Mouse (Mus musculus) heart, embryonic 13.5 days (tissue): ENCODE results near the gene Raly. TPM values are rescaled to one million over a fixed set of nuclear protein-coding genes. Genes with fewer than 3 reads are reported as not detected.

Experiments
- ATAC-seq: fragments of 200-750 bp; cut with Nextera tagmentation; 2 replicates; pipeline ENCODE4 v1.8.0; 2017; ENCODE audit warnings: moderate TSS enrichment; ENCODE audit not compliant: insufficient number of reproducible peaks, low FRiP score, low TSS enrichment; ENCODE audit errors: extremely low read depth
- H3K27ac ChIP-seq: fragments of 300-500 bp; sonication (generic); replicated peaks from 2 replicates; pipeline ENCODE4 v1.5.1; 2015; ENCODE audit warnings: moderate library complexity, mild to moderate bottlenecking, inconsistent platforms
- H3K27me3 ChIP-seq: fragments of 300-500 bp; sonication (generic); replicated peaks from 2 replicates; pipeline ENCODE4 v1.6.1; 2015; ENCODE audit warnings: mild to moderate bottlenecking, inconsistent platforms
- H3K36me3 ChIP-seq: fragments of 300-500 bp; sonication (generic); 2 replicates; pipeline ENCODE4 v1.6.1; 2015; ENCODE audit warnings: mild to moderate bottlenecking, inconsistent platforms
- H3K4me1 ChIP-seq: fragments of 300-500 bp; sonication (generic); 2 replicates; pipeline ENCODE4 v1.6.1; 2015; ENCODE audit warnings: inconsistent platforms
- H3K4me2 ChIP-seq: fragments of 300-500 bp; sonication (generic); 2 replicates; pipeline ENCODE4 v1.6.1; 2015; ENCODE audit warnings: inconsistent platforms, mild to moderate bottlenecking, moderate library complexity
- H3K4me3 ChIP-seq: fragments of 300-500 bp; sonication (generic); 2 replicates; pipeline ENCODE4 v1.5.1; 2015; ENCODE audit warnings: moderate library complexity, mild to moderate bottlenecking, inconsistent platforms
- H3K9ac ChIP-seq: fragments of 300-500 bp; sonication (generic); 2 replicates; pipeline ENCODE4 v1.6.1; 2015; ENCODE audit warnings: inconsistent platforms, mild to moderate bottlenecking, moderate library complexity
- H3K9me3 ChIP-seq: fragments of 300-500 bp; sonication (generic); 2 replicates; pipeline ENCODE4 v1.6.1; 2016; ENCODE audit warnings: inconsistent platforms
- WGBS: fragments of 180-500 bp; shearing (Covaris S2); methylation state at CpG from one replicate; pipeline ENCODE4 v1.1.7; 2015; ENCODE audit warnings: mixed read lengths; 5-methylcytosine and 5-hydroxymethylcytosine counted together
- polyA plus RNA-seq: library from polyadenylated mRNA; unstranded; fragments of >200 nt; fragmentation: Nextera tagmentation; extraction: Ambion mirVana; gene quantifications from 2 replicates; pipeline ENCODE4 v1.2.1, GENCODE M21; 2015

Gene Raly
- polyA plus RNA-seq, 1 experiment from 2014 or later = 32.4 TPM

DNA sequence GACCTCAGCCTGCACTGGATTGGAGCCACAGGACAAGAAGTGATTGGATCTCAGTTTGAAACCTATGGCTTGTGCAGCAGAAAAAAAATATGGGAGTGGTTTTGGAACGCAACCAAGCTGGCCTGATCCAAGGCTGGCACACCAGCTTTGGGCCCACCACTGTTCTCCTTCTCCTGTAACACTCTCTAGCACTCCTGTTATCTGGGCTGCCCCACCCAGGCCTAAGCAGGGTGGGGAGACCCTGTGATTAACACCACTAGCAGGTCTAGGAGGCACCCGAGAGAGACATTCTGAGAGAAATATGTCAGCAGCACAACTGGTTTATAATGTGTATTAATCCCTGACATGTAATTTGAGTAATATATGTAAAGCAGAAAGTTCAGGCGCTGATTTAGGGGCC is 27.7 kb upstream of the Raly start:
- H3K36me3 ChIP-seq = no peaks in the 10 kb centered on the region
- no peak for ATAC-seq
- 55% methylated on average over 3 of the region's 3 CpGs for WGBS

DNA sequence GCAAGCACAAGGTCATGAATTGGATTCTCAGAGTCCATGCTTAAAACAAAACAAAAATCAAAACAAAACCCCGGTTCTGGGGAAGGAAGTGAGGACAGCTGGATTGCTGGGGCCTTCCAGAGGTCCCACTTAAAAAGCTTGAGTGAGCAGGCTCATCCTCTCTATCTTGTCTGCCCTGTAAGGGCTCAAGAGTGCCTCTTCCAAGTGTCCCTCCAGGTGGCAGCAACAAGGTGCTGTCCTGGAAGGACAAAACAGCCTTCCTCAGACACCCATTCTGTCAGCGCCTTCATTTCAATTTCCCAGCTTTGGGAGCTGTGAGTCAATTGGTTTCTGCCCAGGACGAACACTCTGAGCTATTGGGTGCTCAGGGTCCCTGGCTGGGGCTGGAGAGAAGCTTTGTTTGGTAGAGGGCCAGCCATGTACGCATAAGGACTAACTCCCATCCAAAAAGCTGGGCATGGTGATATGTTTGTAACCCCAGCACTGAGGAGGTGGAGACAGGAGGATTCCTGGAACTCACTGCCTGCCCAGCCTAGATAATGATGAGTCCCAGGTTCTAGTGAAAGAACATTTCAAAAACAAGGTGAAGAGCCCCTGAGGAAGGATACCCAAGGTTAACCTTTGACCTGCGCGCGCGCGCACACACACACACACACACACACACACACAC is 25.9 kb upstream of the Raly start:
- H3K4me2 ChIP-seq = peak overlapping the region; percentile 9; the same call in 1 of the 2 replicates
- no peaks in the 10 kb centered on the region for H3K27me3 ChIP-seq
- peaks cover 32% of the 10 kb centered on the region for H3K4me1 ChIP-seq
- H3K4me3 ChIP-seq = no peak overlapping the region
- no peaks in the 10 kb centered on the region for H3K9me3 ChIP-seq
- ATAC-seq = 0 out of 2 replicates have a peak, but pooled peaks have one; percentile 17
- H3K9ac ChIP-seq = no peak overlapping the region
- 71% methylated on average over 9 of the region's 9 CpGs for WGBS
- no peaks in the 10 kb centered on the region for H3K36me3 ChIP-seq
- H3K27ac ChIP-seq = no peak overlapping the region

More for the DNA sequence above, 27.7 kb upstream of the Raly start:
- no peak overlapping the region for H3K4me3 ChIP-seq
- H3K4me2 ChIP-seq = no peak overlapping the region
- no peak overlapping the region for H3K9ac ChIP-seq
- no peaks in the 10 kb centered on the region for H3K9me3 ChIP-seq
- H3K27ac ChIP-seq = peak overlapping the region; percentile 5; the same call in 1 of the 2 replicates
- no peaks in the 10 kb centered on the region for H3K27me3 ChIP-seq
- H3K4me1 ChIP-seq = peaks cover 27% of the 10 kb centered on the region

- Histone ChIP-seq H3K4me2 (no peak overlapping the region), H3K4me3 (no peak overlapping the region), H3K27ac (no peak overlapping the region), H3K9ac (no peak overlapping the region), H3K9me3 (no peaks in the 10 kb centered on the region), H3K4me1 (peaks cover 32% of the 10 kb centered on the region), H3K36me3 (no peaks in the 10 kb centered on the region), H3K27me3 (no peaks in the 10 kb centered on the region)
- WGBS = 78% methylated on average over 8 of the region's 8 CpGs
- ATAC-seq = no peak
Observed at GRCm38 (mm10) chr2:154765554-154766008, 25.3 kb upstream of the Raly start.

DNA sequence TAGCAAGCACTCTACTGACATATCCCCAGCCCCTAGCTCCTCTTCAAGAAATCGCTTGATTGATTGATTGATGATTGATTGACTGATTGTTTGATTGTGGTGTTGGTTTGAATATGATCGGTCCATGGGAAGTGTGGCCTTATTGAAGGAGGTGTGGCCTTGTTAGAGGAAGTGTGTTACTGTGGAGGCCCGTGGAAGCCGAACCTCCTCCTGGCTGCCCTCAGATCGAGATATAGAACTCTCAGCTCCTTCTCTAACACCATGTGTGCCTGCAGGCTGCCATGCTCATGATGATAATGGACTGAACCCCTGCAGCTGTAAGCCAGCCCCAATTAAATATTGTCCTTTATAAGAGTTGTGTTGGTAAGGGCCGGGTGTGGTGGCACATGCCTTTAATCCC is 23.8 kb upstream of the Raly start:
- no peak for ATAC-seq
- peaks cover 32% of the 10 kb centered on the region for H3K4me1 ChIP-seq
- WGBS = 88% methylated on average over 6 of the region's 6 CpGs

GRCm38 (mm10) chr2:154769930-154770329 is 21.0 kb upstream of the Raly start, which contains the start of gene Gm14214:
Gm14214 (minus strand) TSS chr2:154770030.
- H3K27me3 ChIP-seq = no peaks in the 10 kb centered on the region
- ATAC-seq = no peak
- H3K9ac ChIP-seq = no peak within 1 kb of the TSS
- H3K9me3 ChIP-seq = no peaks in the 10 kb centered on the region; the same call in 1 of the 2 replicates
- H3K4me1 ChIP-seq = peaks cover 10% of the 10 kb centered on the region; the same call in 1 of the 2 replicates
- H3K27ac ChIP-seq = no peak within 1 kb of the TSS
- no peaks in the 10 kb centered on the region for H3K36me3 ChIP-seq
- H3K4me3 ChIP-seq = no peak within 1 kb of the TSS
- no peak within 1 kb of the TSS for H3K4me2 ChIP-seq

More for the DNA sequence above, 23.8 kb upstream of the Raly start:
- no peak overlapping the region for H3K27ac ChIP-seq
- no peak overlapping the region for H3K9ac ChIP-seq
- H3K36me3 ChIP-seq = no peaks in the 10 kb centered on the region
- H3K4me3 ChIP-seq = no peak overlapping the region
- H3K9me3 ChIP-seq = no peaks in the 10 kb centered on the region
- no peak overlapping the region for H3K4me2 ChIP-seq
- H3K27me3 ChIP-seq = no peaks in the 10 kb centered on the region

DNA sequence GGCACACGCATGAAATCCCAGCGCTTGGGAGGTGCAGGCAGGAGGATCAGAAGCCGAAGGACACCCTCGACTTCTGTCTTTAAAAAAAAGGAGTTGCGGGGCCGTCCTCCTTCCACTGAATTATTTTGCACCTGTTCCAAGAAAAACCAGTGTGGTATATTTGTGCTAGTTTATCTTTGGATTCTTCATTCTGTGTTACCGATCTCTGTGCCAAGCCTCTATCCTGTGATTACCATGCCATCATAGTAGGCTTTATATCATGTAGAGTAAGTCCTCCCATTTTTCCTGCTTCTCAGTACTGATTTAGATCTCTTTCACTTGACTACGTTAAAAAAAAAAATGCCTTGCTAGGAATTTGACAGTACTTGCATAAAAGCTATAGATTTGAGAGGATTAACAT is 19.3 kb upstream of the Raly start:
- no peak overlapping the region for H3K4me3 ChIP-seq
- no peaks in the 10 kb centered on the region for H3K27me3 ChIP-seq
- 73% methylated on average over 8 of the region's 8 CpGs for WGBS
- H3K9me3 ChIP-seq = no peaks in the 10 kb centered on the region; the same call in 1 of the 2 replicates
- H3K4me2 ChIP-seq = no peak overlapping the region
- no peaks in the 10 kb centered on the region for H3K36me3 ChIP-seq
- peaks cover 9% of the 10 kb centered on the region for H3K4me1 ChIP-seq
- no peak overlapping the region for H3K9ac ChIP-seq
- ATAC-seq = no peak
- no peak overlapping the region for H3K27ac ChIP-seq

GRCm38 (mm10) chr2:154774032-154774431 is 16.9 kb upstream of the Raly start:
- H3K9ac ChIP-seq = no peak overlapping the region
- no peak overlapping the region for H3K27ac ChIP-seq
- peaks cover 5% of the 10 kb centered on the region for H3K4me1 ChIP-seq
- no peaks in the 10 kb centered on the region for H3K36me3 ChIP-seq
- no peaks in the 10 kb centered on the region for H3K27me3 ChIP-seq
- no peaks in the 10 kb centered on the region; the same call in 1 of the 2 replicates for H3K9me3 ChIP-seq
- no peak overlapping the region for H3K4me2 ChIP-seq
- no peak overlapping the region for H3K4me3 ChIP-seq
- no peak for ATAC-seq
- 69% methylated on average over 1 of the region's 1 CpGs for WGBS

DNA sequence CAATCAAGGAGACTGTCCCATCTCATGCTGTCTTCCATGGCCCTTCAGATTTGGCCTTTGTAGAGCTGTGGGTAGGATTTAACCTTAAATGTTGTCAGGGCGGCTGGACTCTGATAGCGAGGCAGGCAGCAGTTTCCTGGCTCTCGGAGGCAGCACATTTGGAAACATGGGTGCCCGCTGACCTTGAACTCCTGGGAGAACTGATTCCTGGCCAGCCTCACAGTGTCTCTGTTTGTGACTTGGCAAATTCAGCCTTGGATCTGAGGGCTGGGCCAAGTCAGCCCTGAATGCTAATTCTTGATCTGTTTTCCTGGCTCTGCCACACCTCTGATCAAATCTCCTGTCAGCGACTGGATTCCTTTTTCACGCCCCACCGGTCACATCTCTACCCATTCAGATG is 14.4 kb upstream of the Raly start:
- Histone ChIP-seq H3K27ac (no peak overlapping the region), H3K4me2 (no peak overlapping the region), H3K9me3 (no peaks in the 10 kb centered on the region; the same call in 1 of the 2 replicates), H3K27me3 (no peaks in the 10 kb centered on the region), H3K4me3 (no peak overlapping the region), H3K36me3 (no peaks in the 10 kb centered on the region), H3K4me1 (peaks cover 5% of the 10 kb centered on the region), H3K9ac (no peak overlapping the region)
- no peak for ATAC-seq
- WGBS = 50% methylated on average over 7 of the region's 7 CpGs

DNA sequence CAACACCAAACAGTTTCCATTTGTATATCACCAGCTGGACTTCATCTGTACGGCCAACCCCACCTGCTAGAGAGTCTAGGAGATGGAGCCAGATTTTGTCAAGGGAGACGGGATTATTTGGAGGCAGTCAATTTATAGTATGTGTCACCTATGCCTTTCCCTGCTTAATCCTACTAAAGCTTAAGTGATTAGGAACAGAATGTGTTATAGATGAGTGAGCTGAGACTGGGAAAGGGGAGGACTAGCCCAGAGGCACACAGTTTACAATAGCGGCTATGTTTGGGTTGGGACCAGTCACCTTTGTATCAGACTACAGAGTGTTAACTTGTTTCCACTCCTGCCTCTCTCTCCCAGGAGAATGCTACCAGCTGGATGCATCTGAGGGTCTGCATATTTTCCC is 11.2 kb upstream of the Raly start:
- H3K36me3 ChIP-seq = no peaks in the 10 kb centered on the region
- no peak overlapping the region for H3K9ac ChIP-seq
- no peak overlapping the region for H3K27ac ChIP-seq
- H3K4me3 ChIP-seq = no peak overlapping the region
- ATAC-seq = no peak
- no peak overlapping the region for H3K4me2 ChIP-seq
- no peaks in the 10 kb centered on the region for H3K9me3 ChIP-seq
- H3K4me1 ChIP-seq = peaks cover 5% of the 10 kb centered on the region
- 52% methylated on average over 3 of the region's 3 CpGs for WGBS
- no peaks in the 10 kb centered on the region for H3K27me3 ChIP-seq

- no peak for ATAC-seq
- WGBS = 71% methylated on average over 4 of the region's 4 CpGs
- Histone ChIP-seq H3K4me3 (no peak overlapping the region), H3K27me3 (no peaks in the 10 kb centered on the region), H3K9ac (no peak overlapping the region), H3K4me1 (peaks cover 15% of the 10 kb centered on the region), H3K9me3 (no peaks in the 10 kb centered on the region), H3K36me3 (no peaks in the 10 kb centered on the region), H3K4me2 (no peak overlapping the region), H3K27ac (no peak overlapping the region)
Observed at GRCm38 (mm10) chr2:154782361-154782760, 8.5 kb upstream of the Raly start.

DNA sequence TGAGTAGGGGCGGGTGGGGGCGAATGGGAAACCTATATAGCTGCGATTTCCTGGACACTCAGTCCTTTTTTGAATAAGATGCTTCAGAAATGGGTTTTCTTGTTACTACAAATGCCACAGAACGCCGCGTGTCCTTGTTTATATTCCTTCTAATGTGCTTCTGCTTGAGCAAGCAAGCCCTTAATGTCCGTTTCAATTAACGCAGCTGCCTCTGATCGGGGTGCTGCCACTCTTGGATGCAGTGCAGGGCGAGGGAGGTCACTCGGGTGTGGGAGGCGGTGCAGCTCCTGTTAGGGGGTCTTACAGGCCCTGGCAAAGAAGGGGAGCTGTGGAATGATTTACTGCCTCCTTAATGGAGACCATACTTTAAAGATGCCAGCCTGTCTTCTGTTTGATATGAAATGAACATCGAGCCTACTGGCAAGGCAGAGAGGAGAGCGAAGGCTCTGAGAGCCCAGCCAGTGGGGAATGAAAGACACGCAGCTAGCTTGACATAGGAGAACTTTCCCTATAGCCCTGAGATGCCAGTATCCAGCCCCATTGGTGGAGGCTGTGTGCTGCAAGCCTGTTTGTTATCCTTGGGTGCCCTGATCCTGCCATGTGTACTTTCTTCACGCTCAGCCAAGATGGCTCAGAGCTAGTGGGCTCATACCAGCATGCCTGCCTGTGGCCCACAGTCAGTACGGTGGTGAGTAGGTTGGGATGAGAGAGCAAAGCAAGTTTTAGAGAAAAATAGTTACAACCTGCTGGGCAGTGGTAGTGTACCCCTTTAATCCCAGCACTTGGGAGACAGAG is 7.8 kb upstream of the Raly start:
- Histone ChIP-seq H3K4me1 (peaks cover 15% of the 10 kb centered on the region), H3K9me3 (no peaks in the 10 kb centered on the region), H3K4me2 (no peak overlapping the region), H3K36me3 (no peaks in the 10 kb centered on the region), H3K9ac (no peak overlapping the region), H3K27me3 (no peaks in the 10 kb centered on the region), H3K4me3 (no peak overlapping the region), H3K27ac (no peak overlapping the region)
- WGBS = 75% methylated on average over 17 of the region's 17 CpGs
- no peak for ATAC-seq
